Mouse (Mus musculus): Measurements from ENCODE around the gene Rft1.

The Rft1 gene

DNA sequence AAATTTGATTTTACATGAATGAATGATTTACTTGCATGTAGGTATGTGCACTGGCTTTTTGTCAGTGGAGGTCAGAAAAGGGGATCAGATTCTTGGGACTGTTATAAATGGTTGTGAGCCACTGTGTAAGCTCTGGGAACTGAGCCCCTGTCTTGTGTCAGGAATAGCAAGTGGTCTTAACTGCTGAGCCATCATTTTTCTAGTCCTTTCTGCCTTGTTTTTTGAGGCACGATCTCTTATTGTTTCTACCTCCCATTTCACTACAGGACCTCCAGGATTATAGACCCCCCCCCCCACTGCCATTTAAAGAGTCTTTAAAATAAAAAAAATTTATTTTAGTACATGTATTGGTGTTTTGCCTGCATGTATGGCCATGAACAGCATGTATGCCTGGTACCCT lies 67.7 kb downstream of the Rft1 start:
- in situ Hi-C loops (cut with MboI, MseI) = loop anchor here in 1 of 2 experiments (10.0 kb wide), 1 partner anchor 1423 kb away; the partner anchor contains the start of gene Msmb

DNA sequence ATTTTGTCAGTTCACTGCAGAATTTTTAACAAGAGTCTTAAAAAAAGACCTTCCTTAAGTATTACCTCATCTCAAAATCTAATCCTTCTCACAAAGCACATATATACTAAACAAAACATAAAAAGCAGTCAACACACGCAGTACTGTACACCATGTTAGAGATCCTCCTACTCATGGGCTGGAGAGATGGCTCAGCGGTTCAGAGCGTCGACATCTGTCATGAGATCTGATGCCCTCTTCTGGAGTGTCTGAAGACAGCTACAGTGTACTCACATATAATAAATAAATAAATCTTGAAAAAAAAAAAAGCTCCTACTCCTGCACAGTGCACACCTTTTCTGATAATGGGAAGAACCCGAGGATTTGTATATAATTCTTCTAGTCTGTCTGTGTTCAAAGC lies 68.2 kb downstream of the Rft1 start:
- in situ Hi-C loops (cut with MboI, MseI) = loop anchor here in 1 of 2 experiments (10.0 kb wide), 1 partner anchor 1422 kb away; the partner anchor contains the start of gene Msmb

DNA sequence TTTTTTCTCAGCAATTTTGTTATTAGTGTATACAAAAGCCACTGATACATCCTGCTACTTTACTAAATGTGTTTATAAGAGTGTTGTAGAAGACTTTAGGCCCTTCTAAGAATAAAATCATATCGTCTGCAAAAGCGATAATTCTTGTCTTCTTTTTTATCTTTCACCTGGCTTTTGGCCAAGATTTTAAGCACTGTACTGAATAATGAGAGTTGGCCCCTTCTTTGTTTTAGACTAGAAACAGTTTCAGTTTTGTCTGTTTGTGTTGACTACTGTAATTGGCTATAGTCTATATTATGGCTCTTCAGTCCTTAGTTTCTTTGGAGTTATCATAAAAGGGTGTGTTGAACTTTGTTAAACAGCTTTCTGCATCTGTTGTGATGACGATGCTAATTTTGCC lies 77.7 kb downstream of the Rft1 start:
- in situ Hi-C loops (cut with MboI, MseI) = no loop called here

DNA sequence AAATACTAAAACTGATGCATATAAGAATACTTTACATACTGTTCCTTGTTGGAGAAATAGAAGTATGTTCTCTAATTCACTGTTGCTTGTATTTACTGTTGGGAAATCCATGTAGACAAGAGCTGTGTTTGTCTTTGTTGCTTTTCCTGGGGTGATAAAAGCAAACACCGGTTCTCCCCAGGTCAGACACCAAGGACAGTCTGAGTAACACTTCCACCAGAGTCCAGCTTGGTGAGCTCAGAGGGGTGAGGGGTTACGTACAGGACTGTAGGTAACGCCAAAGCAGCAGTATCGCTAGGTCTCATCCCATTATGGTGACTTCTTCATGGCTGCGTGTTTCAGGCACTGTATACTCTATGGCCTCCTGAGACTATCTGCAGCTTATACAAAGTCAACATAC lies 80.5 kb downstream of the Rft1 start:
- in situ Hi-C loops (cut with MboI, MseI) = no loop called here

DNA sequence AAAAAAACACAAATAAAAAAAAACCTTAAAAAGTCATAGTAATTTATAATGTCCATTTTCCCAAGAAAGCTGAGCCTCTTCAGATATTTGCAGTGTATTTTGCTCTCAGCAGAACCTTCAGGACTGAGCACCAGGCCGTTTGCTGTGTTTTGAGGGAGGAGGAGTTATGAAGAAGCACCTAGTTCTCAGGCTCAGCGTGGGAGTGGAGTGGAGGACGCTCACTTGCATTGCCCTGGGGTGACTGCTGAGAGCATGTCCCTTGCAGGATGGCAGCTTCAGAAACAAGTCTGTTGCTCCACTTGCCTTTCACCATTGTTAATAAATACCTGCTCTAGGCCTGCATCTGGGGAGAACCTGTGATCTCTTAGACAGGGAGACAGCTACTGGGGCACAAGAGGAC lies 81.7 kb downstream of the Rft1 start:
- in situ Hi-C loops (cut with MboI, MseI) = no loop called here

DNA sequence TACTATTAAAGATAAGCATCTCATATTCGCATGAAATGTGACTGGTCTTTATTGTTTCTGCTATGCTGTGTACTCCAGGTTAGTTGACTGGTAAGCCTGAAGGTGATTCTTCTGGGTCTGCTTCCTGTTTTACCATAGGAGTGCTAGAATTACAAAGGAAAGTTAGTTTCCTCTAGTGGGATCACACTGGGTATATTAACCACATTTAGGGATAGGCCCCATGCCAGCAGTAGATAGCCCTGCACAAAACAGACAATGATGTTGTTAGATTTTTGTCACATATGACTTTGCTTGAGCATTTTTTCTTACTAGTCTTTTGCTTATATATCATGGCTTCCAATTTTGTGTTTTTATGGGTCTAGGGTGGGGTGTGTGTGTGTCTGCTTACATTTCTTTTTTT lies 82.3 kb downstream of the Rft1 start:
- in situ Hi-C loops (cut with MboI, MseI) = no loop called here
